Mouse (Mus musculus) embryo, embryonic 11 days (tissue): ENCODE data around the gene Lypd6b.
A peak's percentile ranks its signal among the peaks of the same experiment; 100 is the strongest.

Source experiments
- DNase-seq: peaks from one replicate; pipeline ENCODE4 v3.0.0-alpha.2; 2015

The Lypd6b gene

DNA sequence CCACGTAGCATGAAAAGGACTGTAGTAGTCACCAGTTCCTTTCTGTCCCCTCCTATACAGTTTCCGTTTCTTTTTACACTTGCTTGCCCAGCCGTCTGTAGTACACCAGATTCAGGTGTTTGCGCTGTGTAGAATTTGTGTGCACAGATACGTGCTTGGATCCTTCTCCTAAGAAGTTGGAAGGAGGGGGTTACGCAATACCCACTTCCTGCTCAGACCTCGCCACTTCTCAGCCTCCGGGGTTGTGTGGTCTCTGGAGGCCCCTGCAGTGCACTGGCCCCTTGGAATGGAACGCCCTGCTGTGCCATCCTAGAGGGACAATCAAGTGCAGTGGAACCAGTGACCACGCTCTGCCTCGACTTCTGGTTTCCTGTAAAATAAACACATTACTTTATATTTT lies 16.3 kb upstream of the Lypd6b start:
- DNase-seq = no peak

DNA sequence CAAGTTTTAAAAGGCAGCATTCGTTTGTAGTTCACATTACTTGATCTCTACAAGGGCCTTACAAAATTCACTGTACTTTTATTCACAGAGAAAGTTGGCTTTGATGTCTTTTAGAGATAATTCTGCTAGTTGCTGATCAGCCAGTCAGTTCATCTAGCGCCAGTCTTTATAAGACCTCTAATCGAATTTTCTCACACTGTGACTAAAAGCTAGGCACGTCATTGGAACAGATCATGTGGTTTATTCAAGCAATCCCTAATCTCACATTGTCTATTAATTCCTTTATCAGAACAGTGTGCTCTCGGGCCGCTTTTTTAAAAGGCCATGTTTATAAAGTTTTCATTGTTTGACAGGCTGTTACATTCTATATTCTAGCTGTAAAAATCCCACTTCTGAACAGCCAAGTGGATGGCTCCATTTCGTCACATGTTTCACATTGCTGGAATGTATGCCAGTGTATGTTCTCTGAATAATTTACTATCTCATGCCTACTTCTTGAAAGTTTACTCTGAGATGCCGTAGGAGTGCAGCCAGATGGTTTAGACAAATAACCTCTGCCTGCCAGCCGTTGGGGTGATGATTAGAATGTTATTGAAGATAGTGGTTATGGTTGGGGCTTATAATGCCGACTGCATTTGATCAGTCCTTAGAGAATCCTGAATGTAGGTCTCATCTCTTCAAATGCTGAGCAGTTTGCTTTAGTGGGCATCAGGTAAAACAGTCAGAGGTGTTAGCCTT lies 14.1 kb upstream of the Lypd6b start:
- DNase-seq = no peak

DNA sequence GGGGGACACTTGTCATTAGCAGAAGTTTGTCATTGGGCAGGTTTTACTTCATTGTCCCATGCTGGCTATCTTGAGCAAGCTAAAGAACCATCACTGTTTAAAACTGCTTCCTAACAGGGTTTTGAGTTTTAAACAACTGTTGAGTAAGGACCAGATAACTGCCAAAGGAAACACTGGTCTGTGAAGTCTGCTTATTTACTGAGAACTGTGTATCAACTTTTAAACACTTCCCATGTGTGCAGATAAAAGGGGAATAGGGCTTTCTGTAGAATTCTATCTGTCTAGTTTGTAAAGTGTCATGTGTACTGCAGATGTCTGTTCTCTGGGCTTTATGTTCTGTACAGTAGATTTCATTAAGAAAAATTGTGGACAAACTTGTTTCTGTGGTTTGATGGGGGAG lies 13.3 kb upstream of the Lypd6b start:
- no peak for DNase-seq

DNA sequence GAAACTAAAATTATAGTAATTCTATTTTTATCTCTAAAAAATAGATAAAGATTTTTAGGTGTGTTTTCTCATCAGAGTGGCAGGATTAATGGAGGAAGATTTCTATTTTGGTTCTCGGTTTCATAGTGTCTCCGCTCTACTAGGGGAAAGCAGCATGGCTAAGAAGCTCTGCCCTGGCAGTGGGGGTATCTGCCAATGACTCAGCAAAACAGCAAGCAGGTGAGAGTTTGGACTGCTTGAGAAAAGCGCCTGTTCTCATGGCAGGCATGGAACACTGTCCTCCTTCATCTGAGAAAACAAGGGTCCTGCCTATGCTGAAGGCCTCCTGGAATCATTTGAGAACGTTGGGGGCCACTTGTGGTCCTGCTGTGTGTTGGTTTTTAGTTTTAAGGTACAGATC lies 12.3 kb upstream of the Lypd6b start:
- DNase-seq = no peak

DNA sequence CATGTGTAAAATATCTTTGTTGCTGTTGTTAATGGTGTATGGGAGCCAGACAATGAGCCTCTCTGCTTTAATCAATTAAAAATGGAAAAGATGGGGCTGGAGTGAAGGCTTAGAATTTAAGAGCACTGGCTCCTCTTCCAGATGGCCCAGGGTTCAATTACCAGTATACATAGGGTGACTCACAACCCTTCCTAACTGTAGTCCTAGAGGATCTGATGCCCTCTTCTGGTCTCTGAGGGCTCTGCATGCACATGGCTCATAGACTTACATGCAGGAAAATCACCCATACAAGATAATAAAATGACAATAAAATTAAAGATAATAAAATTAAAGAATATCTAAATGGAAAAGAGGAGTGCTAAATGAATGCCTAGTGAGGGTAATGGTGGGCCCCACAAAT lies 11.8 kb upstream of the Lypd6b start:
- no peak for DNase-seq

DNA sequence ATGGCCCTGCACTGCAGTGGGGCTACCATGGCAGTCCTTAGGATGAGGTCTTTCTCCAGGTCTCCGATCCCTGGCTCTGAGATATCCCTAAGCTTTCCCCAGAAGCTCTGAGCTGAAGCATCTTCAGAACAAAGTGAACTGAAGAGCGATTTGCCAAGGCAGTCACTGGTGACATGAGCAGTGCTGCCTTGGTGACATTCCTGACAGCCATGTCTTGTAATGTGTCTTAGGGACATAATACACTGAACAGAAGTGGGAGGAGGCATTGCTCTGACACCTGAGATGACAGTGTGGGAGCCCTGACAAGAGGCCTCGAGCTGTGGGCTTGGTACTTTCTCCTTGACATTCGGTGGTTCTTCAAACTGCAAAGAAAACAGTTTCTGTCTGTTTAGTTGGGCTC lies 11.1 kb upstream of the Lypd6b start:
- DNase-seq = no peak

DNA sequence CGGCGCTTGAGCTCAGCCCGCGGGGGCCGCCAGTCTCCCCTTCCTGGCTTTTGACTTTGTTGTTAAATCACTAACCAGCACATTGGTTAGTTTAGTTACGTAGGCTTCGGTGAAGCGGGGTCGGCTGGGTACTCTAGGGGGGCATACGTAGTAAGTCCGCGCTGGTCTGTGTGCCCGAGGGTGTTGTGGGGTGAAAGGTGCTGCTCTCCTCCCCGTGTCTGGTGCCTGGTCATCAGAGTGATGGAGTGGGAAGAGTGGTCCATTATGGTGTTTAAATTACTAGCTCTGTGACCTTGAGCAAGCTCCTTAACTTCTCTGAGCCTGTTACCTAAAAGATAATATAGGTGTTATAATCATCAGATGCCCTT lies 547 bp downstream of the Lypd6b start:
- peak; percentile 47 for DNase-seq

DNA sequence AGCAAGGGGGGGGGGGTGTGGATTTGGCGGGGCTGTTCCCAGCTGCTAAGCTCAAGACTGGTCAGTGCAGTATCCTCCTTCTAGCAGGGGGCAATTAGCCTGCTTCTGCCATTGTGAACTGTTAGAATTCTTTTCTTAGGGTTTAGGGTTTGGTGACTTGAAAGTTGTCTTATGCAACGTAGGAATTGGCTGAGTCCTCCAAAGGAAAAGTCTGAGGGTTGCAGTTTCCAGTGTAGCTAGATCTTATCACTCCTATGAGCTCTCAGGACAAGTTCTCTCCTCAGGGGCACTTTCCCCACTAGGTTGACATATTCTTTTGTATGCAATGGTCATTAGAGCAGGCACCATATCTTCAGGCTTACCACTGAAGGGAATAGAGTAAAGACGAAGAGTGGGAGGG lies 1.2 kb downstream of the Lypd6b start:
- no peak for DNase-seq

DNA sequence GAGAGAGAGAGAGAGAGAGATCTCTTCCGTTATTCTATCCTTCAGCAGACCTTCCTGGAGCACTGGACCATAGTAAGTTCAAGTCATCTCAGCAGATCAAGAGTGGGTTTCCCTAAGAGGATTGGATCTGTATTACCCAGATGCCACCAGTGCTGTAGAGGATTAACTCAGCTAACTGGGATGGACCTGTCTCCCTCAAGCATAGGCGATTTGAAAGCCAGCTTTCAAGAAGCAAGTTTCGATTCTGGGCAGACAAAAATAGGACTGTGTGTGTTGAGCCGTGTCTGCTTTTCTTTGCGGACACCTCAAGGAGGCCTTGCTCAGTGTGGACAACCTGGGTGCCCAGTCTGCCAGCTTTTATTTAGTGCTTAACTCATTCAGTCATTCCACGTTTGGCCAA lies 1.6 kb downstream of the Lypd6b start:
- DNase-seq = no peak

DNA sequence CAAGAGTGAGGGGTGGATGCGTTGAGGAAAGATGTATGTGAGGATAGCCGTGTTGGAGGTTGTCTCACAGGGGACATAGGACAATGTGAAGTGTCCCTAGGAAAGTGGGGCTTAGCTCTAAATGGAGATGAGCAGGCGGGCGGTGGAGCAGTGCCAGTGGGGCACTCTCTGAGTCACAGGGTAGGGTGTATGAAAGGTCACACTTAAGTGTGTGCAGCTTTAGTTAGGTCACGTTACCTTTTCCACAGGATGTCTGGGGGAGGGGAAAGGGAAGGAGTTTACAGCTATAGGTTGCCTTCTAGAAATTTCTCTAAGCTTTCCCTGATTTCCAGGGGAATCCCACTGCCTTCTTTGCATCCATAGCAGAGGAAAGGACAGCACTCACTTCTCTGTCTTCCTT lies 2.0 kb downstream of the Lypd6b start:
- DNase-seq = no peak

DNA sequence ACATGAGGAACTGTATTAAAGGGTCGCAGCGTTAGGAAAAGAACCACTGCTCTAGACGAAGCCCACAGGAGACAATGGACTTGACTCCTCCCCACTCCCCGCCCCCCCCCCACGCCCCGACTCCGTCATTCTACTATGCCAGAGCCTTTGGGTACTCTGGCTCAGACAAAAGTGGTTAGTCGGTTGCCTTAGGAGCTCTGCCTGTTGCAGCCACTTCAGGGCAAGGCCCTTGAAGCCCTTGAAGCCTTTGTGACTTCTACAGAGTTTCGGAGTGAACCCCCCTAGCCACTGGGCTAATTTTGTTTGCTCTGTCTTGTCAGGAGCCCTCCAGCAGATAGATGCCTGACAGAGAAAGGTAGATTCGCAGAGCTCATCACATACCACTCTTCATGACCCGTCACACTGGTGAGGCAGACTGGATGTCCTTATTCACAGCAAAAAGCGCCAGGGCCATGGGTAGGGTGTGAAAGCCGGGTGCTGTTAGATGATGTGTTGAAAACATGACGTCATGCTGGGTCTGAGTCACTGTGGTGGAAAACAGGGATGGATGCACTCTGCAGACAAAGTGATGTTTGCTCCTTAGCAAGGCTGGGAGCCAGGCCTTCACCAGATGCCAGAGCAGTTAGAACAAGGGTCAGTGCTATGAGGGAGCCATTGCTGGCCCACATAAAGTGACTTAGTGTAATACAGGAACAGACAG lies 10.1 kb downstream of the Lypd6b start:
- DNase-seq = no peak

DNA sequence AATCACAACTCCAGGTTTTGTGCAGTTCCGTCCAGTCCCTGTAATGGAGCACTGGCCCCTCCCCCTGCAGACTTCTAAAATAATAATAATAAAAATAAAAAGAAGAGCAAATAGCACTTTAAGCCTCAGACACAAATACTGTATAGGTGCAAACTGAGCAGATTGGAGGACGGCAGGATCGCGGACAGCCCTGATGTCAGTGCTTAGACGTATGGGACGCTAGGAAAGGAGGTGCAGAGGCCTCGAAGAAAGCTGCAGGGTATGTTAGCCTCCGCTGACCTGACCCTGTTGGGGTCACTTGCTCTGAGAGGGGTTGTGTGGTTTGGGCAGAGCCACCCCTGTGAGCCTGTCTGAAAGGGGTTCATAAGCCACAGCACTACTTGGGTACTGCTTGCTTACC lies 17.0 kb downstream of the Lypd6b start:
- no peak for DNase-seq

DNA sequence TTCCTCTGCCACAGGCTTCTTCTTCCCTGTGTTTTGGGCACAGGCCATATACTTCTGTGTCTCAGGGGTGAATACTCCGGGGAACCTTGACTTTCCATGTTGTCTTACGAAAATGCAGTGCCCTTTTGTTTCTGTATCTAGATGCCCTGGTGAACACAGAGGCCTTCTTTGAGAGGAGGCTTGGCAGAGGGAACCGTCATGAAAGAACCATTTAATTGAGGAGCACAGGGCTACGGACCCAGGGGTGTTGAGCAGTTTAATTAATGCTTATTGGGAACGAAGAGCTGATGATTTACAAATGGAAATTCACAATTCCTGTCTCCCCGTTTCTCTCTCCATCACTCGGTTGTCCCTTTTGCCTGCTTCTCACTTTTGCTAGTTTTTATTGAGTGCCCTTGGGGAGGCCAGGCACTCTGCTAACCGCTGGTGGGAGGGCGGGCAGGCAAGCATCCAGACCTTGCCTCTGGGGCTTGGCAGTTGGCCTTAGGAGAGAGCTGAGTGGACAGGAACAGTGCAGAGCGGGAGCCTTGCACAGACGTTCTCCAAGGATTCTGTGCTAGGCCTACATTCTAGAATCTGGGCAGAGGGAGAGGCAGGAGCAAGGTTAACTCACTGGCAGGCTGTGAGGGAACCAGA lies 18.4 kb downstream of the Lypd6b start:
- no peak for DNase-seq

DNA sequence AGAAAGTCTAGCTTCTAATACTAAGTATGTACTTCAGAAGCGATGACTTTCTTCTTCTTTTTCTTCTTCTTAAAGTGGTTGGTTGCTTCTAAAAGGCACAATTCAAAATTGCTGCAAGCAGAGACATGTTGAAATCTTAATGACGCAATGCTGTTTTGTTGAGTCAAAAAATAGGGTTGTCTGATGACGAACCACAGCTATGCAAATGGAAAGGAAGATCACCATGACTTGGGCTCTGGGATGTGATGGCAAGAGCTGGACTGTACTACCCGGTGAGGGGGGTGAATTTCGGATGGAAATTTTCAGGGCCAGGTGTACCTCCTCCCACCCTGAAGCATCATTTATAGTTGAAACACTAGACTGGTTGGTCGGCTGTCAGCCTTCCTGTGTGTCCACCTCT lies 22.0 kb downstream of the Lypd6b start:
- DNase-seq = no peak

DNA sequence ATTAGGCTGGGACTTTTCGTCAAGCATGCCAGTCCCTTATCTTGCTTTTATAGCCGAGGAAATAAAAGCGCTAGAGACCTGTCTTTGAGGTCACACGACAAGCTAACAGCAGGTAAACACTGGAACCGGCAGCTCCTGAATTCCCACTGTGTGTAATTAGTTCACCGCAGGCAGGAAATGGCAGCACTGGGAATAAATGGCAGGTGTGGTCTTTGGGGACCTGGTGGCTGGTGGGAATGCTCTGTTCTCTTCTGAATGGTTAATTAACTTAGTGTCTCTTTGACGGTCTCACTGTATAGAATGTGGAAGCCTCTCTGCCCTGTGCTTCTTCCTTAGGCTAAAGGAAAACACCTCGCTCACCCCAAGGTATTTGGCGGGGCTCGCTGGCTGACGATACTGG lies 23.9 kb downstream of the Lypd6b start:
- DNase-seq = no peak

DNA sequence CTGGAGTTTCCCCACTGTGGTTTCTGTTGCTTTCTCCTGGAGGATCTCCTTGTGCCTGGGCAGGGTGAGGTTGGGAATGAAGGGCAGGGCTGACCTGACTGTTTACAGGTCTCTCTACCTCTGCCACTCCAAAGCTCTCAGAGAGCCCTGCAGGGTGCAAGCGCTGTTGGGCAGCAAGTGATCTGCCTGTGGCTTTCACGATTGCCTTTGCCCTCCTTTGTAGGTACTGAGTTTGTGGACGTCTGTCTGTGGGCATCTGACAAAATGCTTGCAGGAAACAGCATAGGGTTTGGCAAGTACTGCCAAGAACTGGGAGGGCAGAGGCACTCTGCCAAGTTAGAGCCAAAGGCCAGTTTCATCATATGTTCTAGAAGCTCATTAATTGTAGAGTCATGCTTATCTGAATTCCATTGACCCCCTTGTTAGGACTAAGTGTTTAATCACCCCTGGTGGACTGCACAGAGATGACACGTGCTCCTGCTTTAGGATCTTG lies 24.4 kb downstream of the Lypd6b start:
- DNase-seq = no peak

DNA sequence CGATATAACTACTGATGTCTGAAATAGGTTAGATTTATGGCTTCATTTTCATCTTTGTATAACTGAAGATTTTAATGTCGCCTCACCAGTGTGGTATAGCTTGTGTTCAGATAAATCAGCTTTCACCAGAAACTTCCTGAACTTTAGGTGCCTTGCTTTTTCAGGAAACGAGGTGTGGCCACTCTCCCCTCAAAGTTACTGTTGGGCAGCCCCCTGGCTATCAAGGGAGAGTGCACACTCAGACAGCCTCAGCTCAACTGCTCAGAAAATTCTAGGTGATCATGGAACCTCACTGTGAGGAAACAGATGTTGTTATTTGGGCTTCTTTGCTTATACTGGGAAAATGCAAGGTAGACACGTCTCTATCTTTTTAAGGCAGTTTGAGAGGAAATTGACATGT lies 25.7 kb downstream of the Lypd6b start:
- DNase-seq = no peak

DNA sequence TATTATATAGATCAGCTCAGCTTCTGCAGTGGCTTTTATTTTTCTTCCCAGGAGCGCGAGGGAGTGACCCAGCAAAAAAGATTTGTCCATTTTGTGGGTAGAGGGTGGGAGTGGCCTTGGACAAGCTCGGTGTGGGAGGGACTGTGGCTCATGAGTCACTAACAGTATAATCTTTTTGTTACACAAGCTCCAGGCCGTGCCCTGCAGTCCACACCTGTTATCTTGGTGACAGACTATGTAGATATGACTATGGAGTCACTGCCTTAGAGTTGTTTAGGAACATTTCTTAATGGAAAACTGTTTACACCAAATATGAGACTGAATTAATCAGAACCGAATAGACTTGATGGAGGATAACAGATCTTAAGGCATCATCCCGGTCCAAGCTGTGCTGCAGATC lies 26.5 kb downstream of the Lypd6b start:
- no peak for DNase-seq

DNA sequence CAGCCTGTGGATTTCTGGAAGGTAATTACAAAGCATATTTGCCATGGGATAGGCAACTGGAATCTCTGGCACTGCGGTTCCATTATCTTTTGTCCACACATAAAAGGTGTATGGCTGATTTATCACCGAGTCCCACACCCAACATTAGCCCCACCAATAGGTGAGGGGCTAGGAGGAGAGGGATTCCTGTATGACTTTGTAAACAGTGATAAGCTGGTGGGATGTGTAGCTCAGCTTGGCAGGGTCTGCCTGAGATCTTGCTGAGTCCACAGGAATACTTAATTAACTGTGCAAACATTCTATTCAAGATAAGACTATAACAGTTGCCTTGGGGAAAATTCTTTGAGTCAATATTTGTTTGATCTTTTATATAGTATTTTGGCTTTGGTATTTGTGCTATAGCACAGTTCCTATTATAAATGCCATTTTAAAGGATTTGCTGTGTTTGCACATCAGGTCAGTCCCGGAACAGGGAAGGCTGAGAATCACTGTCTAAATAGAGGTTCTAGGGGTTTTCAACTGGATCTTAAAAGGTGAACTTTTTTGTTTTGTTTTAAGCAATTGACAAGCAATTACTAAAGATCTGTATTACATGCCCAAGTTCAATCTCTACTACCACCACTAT lies 28.3 kb downstream of the Lypd6b start:
- DNase-seq = no peak

DNA sequence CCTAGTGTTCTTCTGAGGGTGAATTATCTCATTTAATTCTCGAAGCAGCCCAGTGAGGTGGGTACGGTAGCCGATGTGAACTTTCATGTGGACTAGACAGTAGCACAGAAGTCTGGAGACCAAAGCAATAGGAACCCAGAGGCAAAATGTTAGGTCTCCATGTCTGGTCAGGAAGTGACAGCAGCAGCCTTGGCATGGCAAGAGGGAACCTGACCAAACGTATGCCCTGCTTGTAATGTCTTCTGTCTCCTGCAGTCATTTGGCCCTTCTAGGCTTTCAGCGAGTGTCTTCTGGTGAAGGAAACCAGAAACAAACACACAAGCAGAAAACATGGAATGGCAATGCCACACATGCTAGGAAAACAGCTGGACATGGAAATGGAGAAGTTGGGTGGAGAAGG lies 29.1 kb downstream of the Lypd6b start:
- no peak for DNase-seq

DNA sequence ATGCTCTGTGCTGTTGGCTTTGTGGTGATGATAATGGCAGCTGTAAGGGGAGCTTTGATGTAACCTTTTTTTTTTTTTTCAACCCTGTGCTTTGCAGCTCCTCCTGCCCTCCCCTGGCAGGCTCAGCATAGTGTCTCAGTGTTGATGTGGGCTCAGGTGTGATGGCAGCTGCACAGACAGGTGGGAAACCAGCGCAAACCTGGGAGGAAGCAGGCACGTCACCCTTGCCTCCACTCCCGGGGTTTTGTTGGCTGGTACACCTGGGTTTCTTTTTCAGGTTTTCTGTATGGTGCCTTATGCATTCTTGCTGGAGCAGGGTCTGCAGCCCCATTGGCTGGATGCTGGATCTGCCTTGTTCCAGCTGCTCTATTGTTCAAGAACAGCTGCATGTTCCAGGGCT lies 29.7 kb downstream of the Lypd6b start:
- DNase-seq = no peak

DNA sequence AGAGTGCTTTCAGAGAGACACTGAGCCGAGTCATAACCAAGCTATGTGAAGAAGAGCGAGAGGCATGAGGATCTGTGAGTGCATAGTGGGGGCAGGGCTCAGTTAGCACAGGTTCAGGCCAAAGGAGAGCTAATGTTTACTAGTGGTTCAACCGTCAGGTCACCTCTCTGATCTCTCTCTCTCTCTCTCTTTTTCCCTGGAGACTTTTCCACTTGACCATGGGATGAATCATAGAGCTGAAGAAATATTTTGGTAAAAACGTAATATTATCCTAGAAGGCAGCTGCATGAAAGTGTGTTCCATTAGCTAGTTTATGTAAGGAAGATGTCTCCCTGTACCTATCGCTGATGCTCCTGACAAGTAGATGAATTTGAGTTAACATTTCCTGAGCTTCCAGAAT lies 30.6 kb downstream of the Lypd6b start:
- DNase-seq = no peak

DNA sequence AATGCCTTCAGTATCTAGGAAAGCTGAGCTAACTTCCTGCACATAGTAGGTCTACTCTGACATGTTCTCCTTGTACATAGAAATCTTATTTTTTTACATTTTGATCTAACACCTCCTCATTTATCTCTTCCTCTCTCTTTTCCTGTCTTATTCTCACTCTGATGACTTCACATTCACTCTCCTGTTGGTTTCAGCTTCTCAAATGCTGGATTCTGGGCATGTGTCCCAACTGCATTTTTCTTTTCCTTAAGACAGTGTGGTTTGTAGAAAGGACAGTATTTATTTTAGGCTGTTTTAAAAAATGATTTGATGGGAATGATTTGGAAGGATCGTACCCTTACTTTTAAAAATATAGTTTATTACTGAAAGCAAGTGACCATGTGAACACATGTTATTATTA lies 34.8 kb downstream of the Lypd6b start:
- DNase-seq = no peak

DNA sequence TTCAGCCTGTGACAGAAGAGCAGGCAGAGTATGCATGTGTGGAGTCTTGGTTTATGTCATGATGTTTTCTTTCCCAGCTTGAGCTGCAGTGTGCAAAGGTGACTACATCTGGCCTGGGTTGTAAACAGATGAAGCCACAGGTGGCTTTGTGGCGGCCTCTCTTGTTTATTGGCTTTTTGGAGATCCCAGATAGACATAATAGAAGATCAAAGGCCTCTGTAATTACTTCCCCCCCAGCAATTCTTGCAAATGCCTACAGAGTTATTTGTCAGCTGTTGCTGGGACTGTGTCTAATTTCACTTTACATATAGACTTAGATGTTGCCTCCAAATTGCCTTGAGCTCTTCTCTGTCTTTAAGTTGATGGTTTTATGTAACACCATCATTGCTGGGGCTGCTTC lies 38.1 kb downstream of the Lypd6b start:
- DNase-seq = no peak
